Mouse (Mus musculus) forebrain, embryonic 10.5 days (tissue): ENCODE measurements at regions not wholly inside any gene's neighbourhood (a gene's known extent, or its start where the extent isn't known, plus 50 kb on each side); places are given as distances from the start of the nearest gene placed in this dataset.

Experiments
- DNase-seq: peaks from one replicate; pipeline ENCODE4 v3.0.0-alpha.2; 2017; ENCODE audit warnings: low spot score; ENCODE audit errors: extremely low spot score
- H3K27ac ChIP-seq: fragments of 300-500 bp; sonication (generic); 2 replicates; pipeline ENCODE4 v1.5.1; 2016; ENCODE audit warnings: mild to moderate bottlenecking
- H3K27me3 ChIP-seq: fragments of 300-500 bp; sonication (generic); 2 replicates; pipeline ENCODE4 v1.6.1; 2016; ENCODE audit warnings: mild to moderate bottlenecking; ENCODE audit not compliant: poor library complexity, severe bottlenecking
- H3K36me3 ChIP-seq: fragments of 300-500 bp; sonication (generic); replicated peaks from 2 replicates; pipeline ENCODE4 v1.6.1; 2016; ENCODE audit warnings: mild to moderate bottlenecking, moderate library complexity
- H3K4me1 ChIP-seq: fragments of 300-500 bp; sonication (generic); 2 replicates; pipeline ENCODE4 v1.6.1; 2016
- H3K4me3 ChIP-seq: fragments of 300-500 bp; sonication (generic); 2 replicates; pipeline ENCODE4 v1.5.1; 2016; ENCODE audit warnings: mild to moderate bottlenecking, moderate library complexity
- H3K9me3 ChIP-seq: fragments of 300-500 bp; sonication (generic); 2 replicates; pipeline ENCODE4 v1.6.1; 2016; ENCODE audit warnings: mild to moderate bottlenecking, moderate library complexity
- WGBS: fragments of 180-500 bp; shearing (Covaris S2); methylation state at CpG from one replicate; pipeline ENCODE4 v1.1.7; 2016; 5-methylcytosine and 5-hydroxymethylcytosine counted together

- WGBS, result 39% methylated on average over 6 of the region's 6 CpGs
- Histone ChIP-seq H3K36me3 (no peaks in the 10 kb centered on the region), H3K4me3 (no peak overlapping the region), H3K4me1 (no peaks in the 10 kb centered on the region), H3K27ac (no peak overlapping the region), H3K27me3 (no peaks in the 10 kb centered on the region), H3K9me3 (no peaks in the 10 kb centered on the region)
- DNase-seq, result peak; percentile 38
Measured at GRCm38 (mm10) chr1:35388181-35388580, 538.4 kb downstream of the Plekhb2 start.

GRCm38 (mm10) chr1:35390371-35390770, 540.6 kb downstream of the Plekhb2 start:
- WGBS, result 90% methylated on average over 4 of the region's 4 CpGs
- no peak overlapping the region for H3K4me3 ChIP-seq
- H3K4me1 ChIP-seq, result no peaks in the 10 kb centered on the region; the same call in 1 of the 2 replicates
- H3K27ac ChIP-seq, result no peak overlapping the region
- no peak for DNase-seq
- H3K27me3 ChIP-seq, result no peaks in the 10 kb centered on the region
- H3K9me3 ChIP-seq, result no peaks in the 10 kb centered on the region
- H3K36me3 ChIP-seq, result no peaks in the 10 kb centered on the region

DNA sequence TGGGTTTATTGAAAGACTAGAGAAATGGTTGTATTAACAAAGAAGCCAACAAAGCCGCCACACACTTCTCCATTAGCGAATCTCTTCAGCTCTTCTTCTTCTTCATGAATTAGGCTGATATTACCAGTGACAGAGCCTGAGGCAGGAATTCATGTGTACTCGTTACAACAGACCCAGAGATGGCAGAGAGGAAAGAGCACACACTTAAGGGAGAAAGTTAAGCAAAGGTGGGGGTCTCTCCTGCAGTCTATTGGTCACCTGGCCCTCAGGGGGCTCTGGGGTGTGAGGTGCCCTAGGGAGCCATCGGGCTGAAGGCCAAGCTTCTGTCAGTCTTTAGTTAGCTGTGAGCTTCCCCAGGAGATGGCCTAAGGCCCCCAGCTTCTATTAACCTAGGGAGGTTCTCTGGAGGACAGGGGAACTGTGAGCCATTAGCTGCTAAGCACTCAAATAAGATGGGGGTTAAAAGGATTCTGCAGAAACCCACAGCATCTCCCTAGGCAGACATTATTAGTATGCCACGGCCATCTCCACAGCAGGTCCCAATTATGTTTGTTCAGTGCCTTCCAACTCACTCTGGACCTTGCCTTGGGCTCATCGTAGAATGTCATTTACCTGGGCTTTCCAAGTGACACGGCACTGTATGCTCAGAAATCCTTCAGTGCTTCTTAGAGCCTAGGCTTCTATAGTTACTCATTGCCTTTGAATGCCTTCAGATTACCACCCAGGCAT, 541.2 kb downstream of the Plekhb2 start:
- H3K27me3 ChIP-seq, result no peaks in the 10 kb centered on the region
- no peak overlapping the region for H3K27ac ChIP-seq
- H3K4me3 ChIP-seq, result no peak overlapping the region
- H3K9me3 ChIP-seq, result no peaks in the 10 kb centered on the region
- no peak for DNase-seq
- H3K36me3 ChIP-seq, result no peaks in the 10 kb centered on the region
- WGBS, result 82% methylated on average over 7 of the region's 7 CpGs
- H3K4me1 ChIP-seq, result no peaks in the 10 kb centered on the region; the same call in 1 of the 2 replicates

DNA sequence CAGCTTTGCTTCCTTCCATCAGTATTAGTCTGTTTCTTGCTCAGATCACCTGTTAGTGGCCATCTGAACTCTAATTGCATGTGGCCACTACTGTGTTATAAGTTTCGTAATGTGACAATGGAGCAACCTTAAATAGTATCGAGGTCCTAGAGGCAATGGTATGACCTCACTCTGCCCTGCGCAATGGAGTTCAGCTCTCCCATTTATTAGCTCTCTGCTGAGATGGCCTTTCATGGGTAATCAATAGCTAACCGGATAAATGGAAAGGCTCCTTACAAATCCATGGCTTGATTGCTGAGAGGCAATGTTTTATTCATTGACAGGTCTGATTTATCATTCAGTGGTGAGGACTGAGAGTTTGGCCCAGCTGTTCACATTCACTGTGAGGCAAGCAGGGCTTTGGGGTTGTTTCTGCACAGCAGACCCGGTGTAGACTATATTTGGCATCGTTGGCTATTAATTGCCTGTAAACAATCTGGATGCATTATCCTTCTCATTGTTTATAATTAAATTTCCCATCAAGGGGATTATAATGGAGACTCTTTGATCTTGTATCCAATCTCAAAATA, 543.9 kb downstream of the Plekhb2 start:
- no peaks in the 10 kb centered on the region for H3K9me3 ChIP-seq
- DNase-seq, result no peak
- H3K27me3 ChIP-seq, result no peaks in the 10 kb centered on the region
- no peak overlapping the region for H3K4me3 ChIP-seq
- no peaks in the 10 kb centered on the region; the same call in 1 of the 2 replicates for H3K4me1 ChIP-seq
- no peak overlapping the region for H3K27ac ChIP-seq
- 84% methylated on average over 6 of the region's 6 CpGs for WGBS
- no peaks in the 10 kb centered on the region for H3K36me3 ChIP-seq

- H3K27ac ChIP-seq, result no peak overlapping the region
- H3K36me3 ChIP-seq, result no peaks in the 10 kb centered on the region
- H3K4me1 ChIP-seq, result peaks cover 27% of the 10 kb centered on the region
- DNase-seq, result no peak
- no peaks in the 10 kb centered on the region for H3K27me3 ChIP-seq
- H3K9me3 ChIP-seq, result no peaks in the 10 kb centered on the region
- H3K4me3 ChIP-seq, result no peak overlapping the region
- 89% methylated on average over 11 of the region's 11 CpGs for WGBS
Measured at GRCm38 (mm10) chr1:35400674-35401359, 551.0 kb downstream of the Plekhb2 start.

GRCm38 (mm10) chr1:35402995-35403394, 553.2 kb downstream of the Plekhb2 start:
- WGBS, result 82% methylated on average over 4 of the region's 4 CpGs
- no peaks in the 10 kb centered on the region for H3K9me3 ChIP-seq
- DNase-seq, result no peak
- peaks cover 27% of the 10 kb centered on the region for H3K4me1 ChIP-seq
- H3K4me3 ChIP-seq, result no peak overlapping the region
- H3K27ac ChIP-seq, result no peak overlapping the region
- H3K36me3 ChIP-seq, result no peaks in the 10 kb centered on the region
- H3K27me3 ChIP-seq, result no peaks in the 10 kb centered on the region

GRCm38 (mm10) chr1:35405418-35405817, 555.6 kb downstream of the Plekhb2 start:
- no peaks in the 10 kb centered on the region for H3K36me3 ChIP-seq
- peaks cover 27% of the 10 kb centered on the region for H3K4me1 ChIP-seq
- no peak for DNase-seq
- H3K4me3 ChIP-seq, result no peak overlapping the region
- no peak overlapping the region for H3K27ac ChIP-seq
- 83% methylated on average over 6 of the region's 6 CpGs for WGBS
- H3K9me3 ChIP-seq, result no peaks in the 10 kb centered on the region
- H3K27me3 ChIP-seq, result no peaks in the 10 kb centered on the region

- Histone ChIP-seq H3K27ac (no peak overlapping the region), H3K27me3 (no peaks in the 10 kb centered on the region), H3K4me3 (no peak overlapping the region), H3K4me1 (peaks cover 15% of the 10 kb centered on the region), H3K9me3 (no peaks in the 10 kb centered on the region), H3K36me3 (no peaks in the 10 kb centered on the region)
- WGBS, result 83% methylated on average over 1 of the region's 1 CpGs
- no peak for DNase-seq
Measured at GRCm38 (mm10) chr1:35415646-35416045, 565.9 kb downstream of the Plekhb2 start.

DNA sequence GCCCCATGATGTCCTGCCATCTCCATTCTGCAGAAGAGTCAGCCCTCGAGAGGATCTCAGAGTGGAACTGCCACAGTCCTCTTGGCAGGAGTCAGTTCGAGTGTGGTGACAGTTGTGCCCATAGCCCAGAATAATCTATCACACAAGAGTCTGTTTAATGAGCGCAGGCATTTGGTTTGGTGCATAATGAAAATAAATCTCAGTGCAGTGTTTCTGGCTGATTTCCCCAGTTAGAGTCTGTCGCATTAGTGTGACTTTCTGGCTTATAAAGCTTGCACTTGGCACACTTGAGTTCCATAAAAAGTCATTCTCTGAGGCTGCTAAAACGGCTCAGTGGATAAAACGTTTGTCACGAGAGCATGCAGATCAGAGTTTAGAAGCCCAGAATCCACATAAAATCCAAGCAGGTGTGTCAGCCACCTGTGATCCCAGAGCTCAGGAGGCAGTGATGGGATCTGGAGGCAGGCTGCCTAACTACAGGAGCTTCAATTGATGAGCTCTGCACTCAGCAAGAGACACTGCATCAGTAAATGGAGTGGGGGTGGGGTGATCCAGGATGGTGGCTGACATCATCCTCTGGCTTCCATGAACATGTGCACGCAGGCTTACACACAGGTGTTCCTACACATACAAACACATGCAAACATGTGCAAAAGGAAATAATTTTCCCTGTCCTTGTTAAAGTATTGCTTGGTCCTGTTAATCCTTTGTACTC, 578.5 kb downstream of the Plekhb2 start:
- Histone ChIP-seq H3K27me3 (no peaks in the 10 kb centered on the region), H3K27ac (no peak overlapping the region), H3K9me3 (peaks cover 9% of the 10 kb centered on the region; the same call in 1 of the 2 replicates), H3K36me3 (no peaks in the 10 kb centered on the region), H3K4me3 (no peak overlapping the region), H3K4me1 (no peaks in the 10 kb centered on the region)
- DNase-seq, result no peak
- 91% methylated on average over 8 of the region's 8 CpGs for WGBS

DNA sequence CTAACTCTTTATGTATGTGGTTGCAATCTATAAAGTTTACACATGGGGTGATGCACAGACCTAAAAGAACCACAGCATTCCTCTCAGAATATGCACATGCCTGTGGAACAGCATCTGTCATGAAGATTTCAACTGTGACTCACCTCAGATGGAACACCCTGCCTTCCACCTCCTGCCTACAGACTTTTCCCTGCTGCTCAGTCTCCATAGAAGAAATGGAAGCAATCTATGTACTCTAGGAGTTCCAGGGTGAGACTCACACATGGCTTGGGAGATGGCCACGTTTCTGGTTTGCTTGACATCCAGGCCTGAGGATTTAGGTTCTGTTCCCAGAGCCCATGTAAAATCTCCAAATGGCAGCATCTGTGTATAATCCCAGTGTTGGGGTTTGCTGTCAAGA, 579.7 kb downstream of the Plekhb2 start:
- Histone ChIP-seq H3K4me1 (no peaks in the 10 kb centered on the region), H3K9me3 (peaks cover 9% of the 10 kb centered on the region; the same call in 1 of the 2 replicates), H3K27me3 (no peaks in the 10 kb centered on the region), H3K27ac (no peak overlapping the region), H3K4me3 (no peak overlapping the region), H3K36me3 (no peaks in the 10 kb centered on the region)
- WGBS, result 86% methylated on average over 1 of the region's 1 CpGs
- no peak for DNase-seq

- Histone ChIP-seq H3K27ac (no peak overlapping the region), H3K36me3 (no peaks in the 10 kb centered on the region), H3K4me1 (no peaks in the 10 kb centered on the region), H3K27me3 (no peaks in the 10 kb centered on the region), H3K4me3 (no peak overlapping the region), H3K9me3 (peaks cover 4% of the 10 kb centered on the region; the same call in 1 of the 2 replicates)
- no peak for DNase-seq
- 80% methylated on average over 3 of the region's 3 CpGs for WGBS
Measured at GRCm38 (mm10) chr1:35435721-35436120, 585.9 kb downstream of the Plekhb2 start.

- H3K4me1 ChIP-seq, result no peaks in the 10 kb centered on the region
- H3K27me3 ChIP-seq, result no peaks in the 10 kb centered on the region
- DNase-seq, result no peak
- no peak overlapping the region for H3K27ac ChIP-seq
- H3K9me3 ChIP-seq, result no peaks in the 10 kb centered on the region
- H3K4me3 ChIP-seq, result no peak overlapping the region
- H3K36me3 ChIP-seq, result no peaks in the 10 kb centered on the region
Measured at GRCm38 (mm10) chr1:35447345-35447744, 597.6 kb downstream of the Plekhb2 start.
